Mouse (Mus musculus) testis, adult 2 months (tissue): ENCODE measurements around the gene Ffar3. TPM values are rescaled to one million over a fixed set of nuclear protein-coding genes. Genes with fewer than 3 reads are reported as not detected.

Source experiments
- H3K27ac ChIP-seq: fragments of 200-500 bp; 2 replicates; pipeline ENCODE4 v1.5.1; 2012; ENCODE audit warnings: low read depth, low read length; ENCODE audit not compliant: control insufficient read depth, insufficient read depth
- H3K27me3 ChIP-seq: fragments of 200-500 bp; 2 replicates; pipeline ENCODE4 v1.6.1; 2012; ENCODE audit warnings: mild to moderate bottlenecking, low read length, moderate library complexity; ENCODE audit not compliant: control insufficient read depth, insufficient read depth
- H3K36me3 ChIP-seq: fragments of 200-500 bp; 2 replicates; pipeline ENCODE4 v1.6.1; 2012; ENCODE audit warnings: mild to moderate bottlenecking, low read length; ENCODE audit not compliant: control insufficient read depth, insufficient read depth
- H3K4me1 ChIP-seq: fragments of 200-500 bp; 2 replicates; pipeline ENCODE4 v1.6.1; 2012; ENCODE audit warnings: low read length; ENCODE audit not compliant: control insufficient read depth, insufficient read depth
- H3K4me3 ChIP-seq: fragments of 200-500 bp; 2 replicates; pipeline ENCODE4 v1.5.1; 2012; ENCODE audit warnings: low read depth, mild to moderate bottlenecking, low read length, moderate library complexity, mixed read lengths; ENCODE audit not compliant: control insufficient read depth
- CTCF ChIP-seq: fragments of 200-500 bp; IDR thresholded peaks from 2 replicates; pipeline ENCODE4 v1.5.1; 2012; ENCODE audit warnings: low read depth, mild to moderate bottlenecking, inconsistent platforms, low read length, moderate library complexity; ENCODE audit not compliant: control insufficient read depth, insufficient read depth, insufficient replicate concordance
- POLR2A ChIP-seq: fragments of 200-500 bp; IDR thresholded peaks from 2 replicates; pipeline ENCODE4 v1.6.1; 2012; ENCODE audit warnings: low read depth, mild to moderate bottlenecking, inconsistent platforms, low read length, moderate library complexity; ENCODE audit not compliant: control insufficient read depth
- polyA plus RNA-seq: library from polyadenylated mRNA; depleted of rRNA; stranded (reverse); fragments of >200 nt; gene quantifications from 2 replicates; pipeline ENCODE4 v1.2.3, GENCODE M21; 2012

Gene Ffar3
- polyA plus RNA-seq, 1 experiment, result not detected

DNA sequence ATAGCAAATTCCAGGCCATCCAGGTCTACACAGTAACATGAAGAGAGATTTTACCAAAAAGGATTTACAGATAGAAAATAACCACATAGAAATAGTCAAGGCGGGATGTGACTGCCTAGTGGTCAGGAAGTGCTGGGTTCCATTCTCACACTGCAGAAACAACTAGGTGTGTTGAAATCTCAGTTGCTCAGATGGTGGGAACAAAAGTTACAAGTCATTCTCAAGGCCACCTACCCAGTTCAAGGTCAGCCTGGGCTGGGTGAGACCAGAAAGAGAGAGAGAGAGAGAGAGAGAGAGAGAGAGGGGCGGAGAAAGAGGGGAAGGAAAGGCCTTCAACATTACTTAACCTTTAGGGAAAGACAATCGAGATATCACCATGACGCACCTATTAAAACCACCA is 30.9 kb upstream of the Ffar3 start:
- no peaks in the 10 kb centered on the region for H3K27me3 ChIP-seq
- no peak overlapping the region for H3K4me3 ChIP-seq
- peaks cover 2% of the 10 kb centered on the region; the same call in 1 of the 2 replicates for H3K4me1 ChIP-seq
- TF ChIP-seq POLR2A (no peak), CTCF (no peak)
- H3K27ac ChIP-seq, result no peak overlapping the region
- H3K36me3 ChIP-seq, result no peaks in the 10 kb centered on the region

DNA sequence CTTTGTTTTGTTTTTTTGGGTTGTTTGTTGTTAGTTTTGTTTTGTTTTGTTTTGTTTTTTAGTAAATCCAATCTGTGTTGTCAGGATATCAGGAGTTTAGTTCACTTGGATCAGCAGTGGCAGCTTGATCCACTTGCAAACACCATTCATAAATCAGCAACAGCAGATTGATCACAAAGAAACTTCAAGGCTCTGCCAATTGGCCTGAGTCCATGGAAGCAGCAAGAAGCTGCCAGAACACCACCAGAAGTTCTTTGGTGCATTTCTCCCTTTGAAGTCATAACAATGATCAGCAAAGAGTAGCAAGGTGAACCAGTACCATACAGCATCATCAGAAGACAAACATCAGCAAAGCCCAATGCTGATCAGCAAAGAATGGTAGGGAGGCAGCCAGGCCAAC is 28.1 kb upstream of the Ffar3 start:
- Histone ChIP-seq H3K27me3 (no peaks in the 10 kb centered on the region), H3K4me3 (no peak overlapping the region), H3K27ac (no peak overlapping the region), H3K4me1 (no peaks in the 10 kb centered on the region), H3K36me3 (no peaks in the 10 kb centered on the region)
- TF ChIP-seq CTCF, result no peak

DNA sequence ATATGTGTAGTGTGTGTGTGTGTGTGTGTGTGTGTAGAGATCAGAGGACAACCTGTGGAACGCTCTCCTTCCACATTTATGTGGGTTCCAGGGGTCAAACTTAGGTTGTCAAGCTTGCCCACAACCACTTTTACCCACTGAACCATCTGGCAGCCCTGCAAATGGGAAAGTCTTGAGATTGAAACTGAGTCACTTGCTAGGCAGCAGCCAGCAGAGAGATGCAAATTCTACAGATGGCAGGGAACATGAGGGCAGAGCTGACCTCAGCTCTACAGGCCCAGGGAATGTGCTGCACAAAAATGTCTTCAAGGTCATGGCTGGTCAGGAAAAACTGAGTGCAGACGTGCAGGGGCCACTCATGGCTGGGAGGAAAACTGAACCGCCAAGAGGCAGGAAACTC is 25.4 kb upstream of the Ffar3 start:
- Histone ChIP-seq H3K4me3 (no peak overlapping the region), H3K27ac (no peak overlapping the region), H3K27me3 (no peaks in the 10 kb centered on the region), H3K36me3 (no peaks in the 10 kb centered on the region), H3K4me1 (no peaks in the 10 kb centered on the region)
- no peak for TF ChIP-seq CTCF
- TF ChIP-seq POLR2A, result no peak

DNA sequence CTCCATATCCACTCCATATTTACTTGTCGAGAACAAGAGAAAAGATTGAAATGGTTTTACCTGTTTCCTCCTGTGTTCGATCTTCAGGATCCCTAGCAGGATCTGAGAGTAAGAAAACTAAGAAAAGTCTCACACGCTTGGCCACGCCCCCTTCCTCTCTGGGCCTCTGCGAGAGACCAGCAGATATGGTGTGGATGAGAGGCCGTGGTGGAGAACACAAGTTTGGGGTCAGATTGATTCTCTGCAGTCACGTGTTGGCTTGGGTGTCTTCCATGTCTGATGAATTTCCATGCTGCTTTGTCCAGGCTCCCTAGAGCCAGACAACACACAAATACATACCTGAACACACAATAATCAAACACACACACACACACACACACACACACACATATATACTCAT is 24.2 kb upstream of the Ffar3 start, which contains the start of gene Cd22:
Cd22 (minus strand) TSS at position 167 of the 400 bp plus-strand sequence.
- H3K4me3 ChIP-seq, result no peak within 1 kb of the TSS
- no peak within 1 kb of the TSS for H3K27ac ChIP-seq
- no peaks in the 10 kb centered on the region for H3K27me3 ChIP-seq
- no peak for TF ChIP-seq POLR2A
- TF ChIP-seq CTCF, result no peak
- H3K4me1 ChIP-seq, result no peaks in the 10 kb centered on the region
- H3K36me3 ChIP-seq, result no peaks in the 10 kb centered on the region

DNA sequence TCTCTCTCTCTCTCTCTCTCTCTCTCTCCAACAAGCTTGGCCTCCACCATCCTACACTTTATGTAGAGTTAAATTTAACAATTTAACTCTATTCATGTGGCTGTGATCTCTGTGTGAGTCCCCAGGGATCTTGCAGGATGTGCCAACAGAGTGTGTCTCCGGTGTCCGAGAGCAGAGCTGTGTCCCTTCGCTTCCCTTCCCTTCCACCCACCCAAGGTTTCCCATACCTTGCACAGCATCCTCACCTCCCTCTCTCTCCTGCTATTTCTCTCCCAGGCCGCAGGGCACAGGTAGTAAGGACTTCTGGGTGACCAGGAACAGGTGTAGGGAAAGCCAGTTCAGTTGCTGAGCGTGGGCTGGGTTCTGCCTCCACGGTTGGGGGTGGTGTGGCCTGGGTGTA is 23.0 kb upstream of the Ffar3 start:
- no peaks in the 10 kb centered on the region for H3K36me3 ChIP-seq
- no peaks in the 10 kb centered on the region for H3K4me1 ChIP-seq
- no peak overlapping the region for H3K4me3 ChIP-seq
- H3K27ac ChIP-seq, result no peak overlapping the region
- no peaks in the 10 kb centered on the region for H3K27me3 ChIP-seq
- TF ChIP-seq CTCF (no peak), POLR2A (no peak)

DNA sequence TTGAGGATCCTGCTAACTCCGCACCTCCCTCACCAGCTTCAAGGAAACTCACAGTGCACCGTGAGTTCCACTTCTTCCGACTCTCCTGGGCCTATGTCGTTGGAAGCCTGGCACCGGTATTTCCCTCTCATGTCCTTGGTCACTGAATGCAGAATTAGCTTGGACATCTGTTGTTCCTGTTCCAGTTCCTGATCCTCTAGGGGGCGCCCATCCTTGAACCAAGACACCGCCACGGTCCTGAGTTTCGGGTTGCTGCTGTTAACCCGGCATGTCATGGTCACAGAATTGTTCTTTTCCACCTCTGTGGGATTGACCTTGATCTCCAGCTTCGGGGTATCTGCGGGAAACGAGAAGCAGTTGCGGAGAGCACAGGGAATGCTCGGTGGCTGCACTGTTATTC is 17.1 kb upstream of the Ffar3 start:
- Histone ChIP-seq H3K4me3 (peak overlapping the region; percentile 51), H3K4me1 (peaks cover 5% of the 10 kb centered on the region), H3K36me3 (no peaks in the 10 kb centered on the region), H3K27me3 (no peaks in the 10 kb centered on the region), H3K27ac (no peak overlapping the region)
- no peak for TF ChIP-seq POLR2A
- TF ChIP-seq CTCF, result peak; percentile 57

DNA sequence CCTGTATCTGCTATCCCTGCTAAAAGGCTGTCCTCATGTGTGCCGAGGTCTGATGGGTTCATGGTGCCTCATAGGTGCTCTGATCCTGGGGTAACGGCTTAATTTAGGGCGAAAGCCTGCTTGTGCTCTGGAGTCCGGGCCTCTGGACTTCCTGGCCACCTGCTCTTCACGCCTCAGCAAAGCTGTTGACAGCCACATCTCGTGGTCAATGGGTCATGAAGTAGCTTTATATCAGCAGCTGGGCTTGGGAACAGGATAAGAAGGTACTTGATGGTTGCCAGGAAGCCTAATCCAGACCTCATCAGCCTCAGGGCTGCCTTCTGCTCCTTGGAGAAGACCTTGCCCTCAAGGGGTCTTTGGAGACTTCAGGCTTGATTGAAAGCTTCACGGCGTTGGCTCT is 7.4 kb upstream of the Ffar3 start:
- Histone ChIP-seq H3K36me3 (no peaks in the 10 kb centered on the region), H3K4me1 (peaks cover 19% of the 10 kb centered on the region), H3K4me3 (no peak overlapping the region), H3K27ac (no peak overlapping the region), H3K27me3 (no peaks in the 10 kb centered on the region)
- TF ChIP-seq CTCF (no peak), POLR2A (no peak)

DNA sequence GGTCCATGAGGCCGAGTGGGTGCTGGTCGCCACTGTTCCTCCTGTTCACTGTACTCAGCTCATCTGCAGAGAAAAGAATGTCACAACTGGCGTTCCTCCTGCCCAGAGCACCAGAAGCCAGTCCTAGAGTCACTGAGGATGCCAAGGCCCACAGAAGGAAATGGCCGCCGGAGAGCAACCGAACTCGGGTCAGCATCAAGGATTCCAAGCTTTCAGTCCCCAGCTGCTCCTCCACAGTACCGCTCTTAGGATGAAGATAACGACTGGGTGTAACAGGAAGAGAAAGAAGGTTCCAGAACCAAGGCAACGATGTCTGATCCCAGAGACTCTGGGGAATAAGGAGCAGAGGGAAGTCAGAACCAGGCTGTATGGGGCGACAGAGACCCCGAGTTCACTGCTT is 5.5 kb upstream of the Ffar3 start, which contains the start of gene Ffar1:
Ffar1 (minus strand) TSS at position 101 of the 400 bp plus-strand sequence.
- Histone ChIP-seq H3K27ac (no peak within 1 kb of the TSS), H3K36me3 (no peaks in the 10 kb centered on the region), H3K4me3 (peak within 1 kb of the TSS; percentile 61), H3K4me1 (peaks cover 19% of the 10 kb centered on the region), H3K27me3 (no peaks in the 10 kb centered on the region)
- no peak for TF ChIP-seq POLR2A
- TF ChIP-seq CTCF, result no peak
